In genomic region chr5:146940219-146940618, GRCm38 (mm10) we compare ENCODE assay signal across 7 mouse cellular contexts. TPM values are rescaled to one million over a fixed set of nuclear protein-coding genes. Genes with fewer than 3 reads are reported as not detected.
DNase-seq lines count a peak whose midpoint lies in the region; ATAC-seq and TF ChIP-seq lines count a peak whose summit lies in the region.

No protein-coding gene starts in this region.

- no peak overlapping the region for H3K9ac ChIP-seq in ES-Bruce4 (ENCODE audit: low read depth, poor library complexity, severe bottlenecking)
- no peak overlapping the region for H3K9ac ChIP-seq in hindbrain, embryonic 16.5 days (ENCODE audit: low read depth, low read length)

- intact Hi-C loops in left cerebral cortex, adult 2 months (cut with DNase I), result loop anchor here (1.0 kb wide), 1 partner anchor 287 kb away; no protein-coding TSS in a partner anchor

- no peaks in the 10 kb centered on the region for H3K9me3 ChIP-seq in ES-Bruce4 (replicated peaks; ENCODE audit: control insufficient read depth, insufficient read depth, low read length, poor library complexity, severe bottlenecking)
- no peaks in the 10 kb centered on the region for H3K9me3 ChIP-seq in hindbrain, embryonic 16.5 days (ENCODE audit: control insufficient read depth, low read length)

- DNase-seq in left cerebral cortex, adult 2 months (ENCODE audit: extremely low spot score in 1 of 2, low spot score in 2 of 2), result no peak
- DNase-seq in left cerebral cortex, adult 8-10 months (ENCODE audit: low spot score in 2 of 2), result no peak
- peak; percentile 72 for DNase-seq in ZHBTc4 (ENCODE audit: low read depth, low spot score)
- DNase-seq in yolk sac, embryonic 10.5 days (ENCODE audit: low spot score), result no peak

- H3K27ac ChIP-seq in left cerebral cortex, adult 2 months, result no peak overlapping the region
- H3K27ac ChIP-seq in ES-Bruce4 (ENCODE audit: insufficient read depth, low read length), result no peak overlapping the region
- H3K27ac ChIP-seq in hindbrain, embryonic 16.5 days (ENCODE audit: low read depth, low read length), result no peak overlapping the region
- H3K27ac ChIP-seq in small intestine, adult 2 months (ENCODE audit: insufficient read depth, low read depth, low read length), result no peak overlapping the region

- no peak overlapping the region for H3K4me2 ChIP-seq in hindbrain, embryonic 16.5 days (ENCODE audit: low read length)

- no peak for TF ChIP-seq EP300 in ES-Bruce4 (IDR thresholded peaks at IDR 0.05; ENCODE audit: insufficient read depth, low read depth, low read length)

- ATAC-seq in hindbrain, embryonic 16.5 days, result peak; percentile 54

- TF ChIP-seq POLR2A in ES-Bruce4 (IDR thresholded peaks at IDR 0.05; ENCODE audit: insufficient read depth, low read length), result no peak
- TF ChIP-seq POLR2A in small intestine, adult 2 months (IDR thresholded peaks at IDR 0.05; ENCODE audit: low read depth, low read length), result no peak

- H3K4me1 ChIP-seq in ES-Bruce4 (ENCODE audit: control insufficient read depth, insufficient read depth, low read length), result no peaks in the 10 kb centered on the region
- H3K4me1 ChIP-seq in hindbrain, embryonic 16.5 days (ENCODE audit: control insufficient read depth, insufficient read depth, low read depth, low read length), result no peaks in the 10 kb centered on the region
- peaks cover 14% of the 10 kb centered on the region for H3K4me1 ChIP-seq in small intestine, adult 2 months (ENCODE audit: control insufficient read depth, insufficient read depth, insufficient read length, low read length)

- no peaks in the 10 kb centered on the region for H3K36me3 ChIP-seq in ES-Bruce4 (ENCODE audit: control insufficient read depth, insufficient read depth, low read length, poor library complexity, severe bottlenecking)
- no peaks in the 10 kb centered on the region for H3K36me3 ChIP-seq in hindbrain, embryonic 16.5 days (ENCODE audit: control insufficient read depth, insufficient read depth, low read length)
- H3K36me3 ChIP-seq in small intestine, adult 2 months (ENCODE audit: control insufficient read depth, insufficient read depth, low read length), result no peaks in the 10 kb centered on the region

- peak; percentile 85 for TF ChIP-seq CTCF in left cerebral cortex, adult 2 months (IDR thresholded peaks at IDR 0.05)
- peak; percentile 43 for TF ChIP-seq CTCF in ES-Bruce4 (IDR thresholded peaks at IDR 0.05; ENCODE audit: low read depth, low read length)
- TF ChIP-seq CTCF in small intestine, adult 2 months (IDR thresholded peaks at IDR 0.05; ENCODE audit: extremely low read depth, insufficient read length, insufficient replicate concordance, low read depth, low read length), result peak; percentile 77; the same call in 1 of the 2 replicates

- H3K27me3 ChIP-seq in ES-Bruce4 (ENCODE audit: control insufficient read depth, insufficient read depth, low read length, poor library complexity, severe bottlenecking), result no peaks in the 10 kb centered on the region
- no peaks in the 10 kb centered on the region for H3K27me3 ChIP-seq in hindbrain, embryonic 16.5 days (replicated peaks; ENCODE audit: control insufficient read depth, insufficient read depth, low read length)
- no peaks in the 10 kb centered on the region for H3K27me3 ChIP-seq in small intestine, adult 2 months (ENCODE audit: control insufficient read depth, insufficient read depth, low read length)

- H3K4me3 ChIP-seq in left cerebral cortex, adult 2 months, result no peak overlapping the region
- H3K4me3 ChIP-seq in ES-Bruce4 (ENCODE audit: low read depth, low read length), result no peak overlapping the region
- no peak overlapping the region for H3K4me3 ChIP-seq in hindbrain, embryonic 16.5 days (ENCODE audit: low read length)
- no peak overlapping the region for H3K4me3 ChIP-seq in small intestine, adult 2 months (ENCODE audit: low read depth, low read length)

- 14% methylated on average over 7 of the region's 7 CpGs for WGBS in hindbrain, embryonic 16.5 days
- WGBS in small intestine, adult 2 months, result 16% methylated on average over 7 of the region's 7 CpGs

RNA-seq across cellular contexts. Expression of gene Gtf3a, which starts 8.2 kb away (rescaled TPM):
- 10 to 100 TPM; 25.3 to 26.0 TPM for total RNA-seq in left cerebral cortex, adult 2 months (2021)
- 10 to 100 TPM; 21.6 to 23.3 (median 22.5) TPM for total RNA-seq in left cerebral cortex, adult 8-10 months (2022)
- polyA plus RNA-seq in ES-Bruce4 (2011; ENCODE audit: insufficient read depth, insufficient read length, low read depth, missing spikeins), result 75.9 and 80.6 TPM in 2 replicates
- polyA plus RNA-seq in hindbrain, embryonic 16.5 days (2015; fragmentation: Nextera tagmentation; extraction: Ambion mirVana), result 105 and 109 TPM in 2 replicates
- polyA plus RNA-seq in small intestine, adult 2 months (2012; rRNA removed), result 31.9 and 51.6 TPM in 2 replicates

RNA-seq across cellular contexts. Expression of gene Mtif3, which starts 23.4 kb away (rescaled TPM):
- 10 to 100 TPM; 18.1 to 24.9 TPM for total RNA-seq in left cerebral cortex, adult 2 months (2021)
- total RNA-seq in left cerebral cortex, adult 8-10 months (2022), result 10 to 100 TPM; 18.4 to 23.7 (median 19.1) TPM
- 14.7 and 16.5 TPM in 2 replicates for polyA plus RNA-seq in ES-Bruce4 (2011; ENCODE audit: insufficient read depth, insufficient read length, low read depth, missing spikeins)
- 24.8 and 29.2 TPM in 2 replicates for polyA plus RNA-seq in hindbrain, embryonic 16.5 days (2015; fragmentation: Nextera tagmentation; extraction: Ambion mirVana)
- polyA plus RNA-seq in small intestine, adult 2 months (2012; rRNA removed), result 7.2 and 13.1 TPM in 2 replicates
